Mouse (Mus musculus) E14TG2a.4 (cell line): ENCODE results near the gene Pdzk1ip1.

Experiments
- CTCF ChIP-seq: conservative IDR thresholded peaks from 2 replicates; pipeline ENCODE4 v1.5.1; 2014; ENCODE audit warnings: low read length
- NANOG ChIP-seq: IDR thresholded peaks from 2 replicates; pipeline ENCODE4 v1.6.1; 2014; ENCODE audit warnings: borderline replicate concordance, low read length, mixed read lengths
- POU5F1 ChIP-seq: IDR thresholded peaks from 2 replicates; pipeline ENCODE4 v1.6.1; 2014; ENCODE audit warnings: low read length, borderline replicate concordance

- TF ChIP-seq CTCF (no peak), NANOG (no peak), POU5F1 (no peak)
These were observed 25.5 kb upstream of the Pdzk1ip1 start for GRCm38 (mm10) chr4:115062875-115063517.
